Mouse (Mus musculus) left cerebral cortex, adult 18-20 months (tissue): Measurements from ENCODE around the gene Fam178b. TPM values are rescaled to one million over a fixed set of nuclear protein-coding genes. Genes with fewer than 3 reads are reported as not detected.
A peak's percentile ranks its signal among the peaks of the same experiment; 100 is the strongest.
"Not testable (repeated sequence)": the region's sequence is repeated elsewhere in the genome, so short reads cannot be mapped to it uniquely, and the experiment has no call there.

ENCODE experiments used
- DNase-seq, 2 experiments: peaks; one replicate each; pipeline ENCODE4 v3.0.0; 2021 to 2022; ENCODE audit warnings: low spot score in 2 of 2, mixed read lengths in 1 of 2
- total RNA-seq, 2 experiments: library from RNA; stranded (reverse); gene quantifications; 2 replicates each; pipeline ENCODE4 v1.2.3; 2021

Gene Fam178b
- total RNA-seq, 2 experiments from 2014 or later = not detected

- DNase-seq = no peak
Observed at GRCm38 (mm10) chr1:36548771-36549170, 134.2 kb downstream of the Fam178b start.

GRCm38 (mm10) chr1:36547981-36548598, 134.9 kb downstream of the Fam178b start:
- DNase-seq = peak in 1 of 2 experiments; percentile 47

GRCm38 (mm10) chr1:36546888-36547471, 136.0 kb downstream of the Fam178b start, which contains the start of gene Ankrd39:
Gene Ankrd39 (minus strand): TSS chr1:36547445.
- DNase-seq = peak; percentile 97

GRCm38 (mm10) chr1:36545845-36546600, 137.0 kb downstream of the Fam178b start:
- no peak for DNase-seq

- DNase-seq = no peak
Observed at GRCm38 (mm10) chr1:36545382-36545781, 137.6 kb downstream of the Fam178b start.

GRCm38 (mm10) chr1:36542925-36543324, 140.1 kb downstream of the Fam178b start:
- no peak for DNase-seq

GRCm38 (mm10) chr1:36541844-36542243, 141.1 kb downstream of the Fam178b start:
- no peak for DNase-seq

- no peak for DNase-seq
Observed at GRCm38 (mm10) chr1:36540807-36541206, 142.2 kb downstream of the Fam178b start.

- DNase-seq = no peak
Observed at GRCm38 (mm10) chr1:36540132-36540531, 142.9 kb downstream of the Fam178b start.

- DNase-seq = no peak
Observed at GRCm38 (mm10) chr1:36539186-36539585, 143.8 kb downstream of the Fam178b start, which contains the start of gene Gm42417. Gene Gm42417 (minus strand): TSS chr1:36539429.

GRCm38 (mm10) chr1:36538727-36539126, 144.3 kb downstream of the Fam178b start:
- no peak for DNase-seq

GRCm38 (mm10) chr1:36536783-36537182, 146.2 kb downstream of the Fam178b start, which contains the start of gene Ankrd23:
Gene Ankrd23 (minus strand): TSS chr1:36536883.
- not testable (repeated sequence) for DNase-seq

- DNase-seq = no peak
Observed at GRCm38 (mm10) chr1:36536397-36536728, 146.6 kb downstream of the Fam178b start.

- no peak for DNase-seq
Observed at GRCm38 (mm10) chr1:36535477-36536396, 147.2 kb downstream of the Fam178b start.

GRCm38 (mm10) chr1:36534595-36535058, 148.4 kb downstream of the Fam178b start:
- DNase-seq = no peak

GRCm38 (mm10) chr1:36533546-36533945, 149.4 kb downstream of the Fam178b start:
- no peak for DNase-seq

GRCm38 (mm10) chr1:36531461-36531860, 151.5 kb downstream of the Fam178b start:
- no peak for DNase-seq

GRCm38 (mm10) chr1:36530962-36531361, 152.0 kb downstream of the Fam178b start:
- DNase-seq = no peak

GRCm38 (mm10) chr1:36530485-36530884, 152.5 kb downstream of the Fam178b start:
- no peak for DNase-seq

GRCm38 (mm10) chr1:36529875-36530274, 153.1 kb downstream of the Fam178b start:
- DNase-seq = no peak

GRCm38 (mm10) chr1:36529274-36529673, 153.7 kb downstream of the Fam178b start:
- no peak for DNase-seq
